Mouse (Mus musculus): Measurements from ENCODE around the gene Tmem231.
"Not testable (repeated sequence)": the region's sequence is repeated elsewhere in the genome, so short reads cannot be mapped to it uniquely, and the experiment has no call there.

The Tmem231 gene

DNA sequence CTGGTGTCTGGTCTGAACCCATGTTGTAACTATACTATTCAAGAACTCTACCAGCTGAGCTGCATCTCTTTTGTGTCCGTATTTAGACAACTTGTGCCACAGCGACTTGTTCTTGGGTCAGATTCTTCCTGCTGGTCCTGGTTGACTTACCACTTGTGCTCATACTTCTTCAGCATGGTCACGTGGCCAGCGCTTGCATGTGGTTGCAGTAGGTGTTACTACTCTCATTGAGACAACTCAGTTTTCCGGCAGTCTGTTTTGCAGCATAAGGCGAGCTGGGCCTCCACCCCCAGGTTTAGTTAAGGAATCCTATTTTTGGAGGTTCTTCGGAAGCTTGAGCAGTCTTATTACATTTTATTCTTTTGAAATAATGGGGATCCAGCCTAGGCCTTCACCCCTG lies 17.6 kb upstream of the Tmem231 start:
- in situ Hi-C loops (cut with MboI, MseI), result no loop called here

DNA sequence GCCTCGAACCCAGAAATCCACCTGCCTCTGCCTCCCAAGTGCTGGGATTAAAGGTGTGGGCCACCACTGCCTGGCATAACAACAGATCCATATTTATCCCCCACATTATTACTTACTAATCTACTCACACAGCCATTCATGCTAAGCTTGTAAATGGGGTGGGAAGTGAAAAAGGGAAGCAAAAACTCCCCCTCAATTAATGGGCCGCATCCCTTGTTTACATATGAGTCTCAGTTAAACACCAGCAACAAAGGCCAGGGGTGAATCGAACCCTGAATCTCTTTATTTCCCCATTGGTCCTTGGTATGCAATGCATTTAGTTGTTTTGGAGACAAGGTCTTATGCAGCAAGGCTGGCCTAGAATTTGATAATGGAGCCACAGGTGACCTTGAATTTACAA lies 17.2 kb upstream of the Tmem231 start:
- in situ Hi-C loops (cut with MboI, MseI), result no loop called here

DNA sequence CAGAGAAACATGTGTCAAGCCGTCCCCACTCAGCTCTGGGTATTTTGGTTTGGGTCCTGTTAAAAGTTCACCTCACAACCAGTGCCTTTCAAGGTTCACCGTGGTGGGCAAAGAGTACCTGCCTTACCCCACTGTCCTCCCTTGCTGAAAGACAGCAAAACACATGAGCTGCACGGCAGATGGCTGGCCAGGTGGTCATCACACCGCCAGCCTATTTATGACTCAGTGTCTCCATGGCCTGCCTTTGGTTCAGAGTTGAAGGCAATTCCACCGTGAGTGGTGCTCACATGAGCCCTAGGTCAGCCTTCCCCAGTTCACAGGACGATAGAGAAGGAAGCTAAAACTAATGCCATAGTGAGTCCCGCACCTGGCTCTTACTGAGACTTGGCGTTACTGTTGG lies 14.3 kb upstream of the Tmem231 start:
- in situ Hi-C loops (cut with MboI, MseI), result loop anchor here in 1 of 2 experiments (5.0 kb wide), 1 partner anchor 34 kb away; no protein-coding TSS in a partner anchor

DNA sequence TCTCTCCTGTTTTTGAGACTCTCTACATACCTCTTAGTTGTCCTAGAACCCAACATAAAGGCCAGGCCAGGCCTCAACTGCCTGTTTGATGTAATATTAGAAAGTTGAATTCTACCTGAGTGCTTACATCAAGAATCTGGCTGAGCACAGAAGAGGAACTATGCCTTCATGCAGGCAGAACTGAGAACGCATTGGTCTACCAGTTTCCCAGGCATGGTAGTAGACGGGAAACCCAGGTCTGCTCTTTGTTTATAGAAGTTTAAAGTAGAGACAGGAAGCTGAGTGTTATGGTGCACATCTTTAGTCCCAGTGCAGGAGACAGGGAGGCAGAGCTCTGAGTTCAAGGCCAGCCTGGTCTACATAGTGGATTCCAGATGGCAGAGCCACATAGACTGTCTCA lies 13.5 kb upstream of the Tmem231 start:
- in situ Hi-C loops (cut with MboI, MseI), result loop anchor here in 1 of 2 experiments (5.0 kb wide), 1 partner anchor 35 kb away; no protein-coding TSS in a partner anchor

DNA sequence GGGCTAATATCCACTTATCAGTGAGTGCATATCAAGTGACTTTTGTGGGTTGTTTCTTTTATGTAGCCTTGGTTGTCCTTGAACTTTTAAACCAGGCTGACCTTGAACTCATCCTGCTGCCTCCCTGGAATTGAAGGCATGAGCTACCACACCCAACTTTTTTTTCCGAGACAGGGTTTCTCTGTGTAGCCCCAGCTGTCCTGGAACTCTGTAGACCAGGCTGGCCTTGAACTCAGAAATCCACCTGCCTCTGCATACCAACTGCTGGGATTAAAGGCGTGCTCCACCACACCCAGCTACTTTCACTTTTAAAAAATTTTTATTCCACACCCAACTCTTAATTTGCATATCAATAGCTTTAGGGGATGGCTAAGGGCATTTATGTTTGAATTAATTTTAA lies 9.9 kb upstream of the Tmem231 start:
- in situ Hi-C loops (cut with MboI, MseI), result no loop called here

DNA sequence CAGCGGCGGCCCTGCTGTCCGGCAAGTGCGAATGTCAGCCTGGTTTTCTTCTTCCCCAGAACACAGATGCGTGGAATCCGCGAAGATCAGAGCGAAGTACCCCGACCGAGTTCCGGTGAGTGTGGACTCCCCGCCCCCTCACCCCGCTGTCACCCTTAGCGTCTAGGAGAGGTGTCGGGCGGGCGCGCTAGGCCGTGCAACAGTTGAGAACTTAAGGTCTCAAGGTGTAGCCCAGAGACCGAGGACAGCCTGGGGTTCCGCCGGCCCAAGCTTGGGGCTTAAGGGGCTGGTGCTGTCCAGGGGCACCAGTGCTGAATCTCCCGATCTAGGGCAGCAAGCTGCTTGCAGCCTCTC lies 7.4 kb upstream of the Tmem231 start:
- in situ Hi-C loops (cut with MboI, MseI), result no loop called here

DNA sequence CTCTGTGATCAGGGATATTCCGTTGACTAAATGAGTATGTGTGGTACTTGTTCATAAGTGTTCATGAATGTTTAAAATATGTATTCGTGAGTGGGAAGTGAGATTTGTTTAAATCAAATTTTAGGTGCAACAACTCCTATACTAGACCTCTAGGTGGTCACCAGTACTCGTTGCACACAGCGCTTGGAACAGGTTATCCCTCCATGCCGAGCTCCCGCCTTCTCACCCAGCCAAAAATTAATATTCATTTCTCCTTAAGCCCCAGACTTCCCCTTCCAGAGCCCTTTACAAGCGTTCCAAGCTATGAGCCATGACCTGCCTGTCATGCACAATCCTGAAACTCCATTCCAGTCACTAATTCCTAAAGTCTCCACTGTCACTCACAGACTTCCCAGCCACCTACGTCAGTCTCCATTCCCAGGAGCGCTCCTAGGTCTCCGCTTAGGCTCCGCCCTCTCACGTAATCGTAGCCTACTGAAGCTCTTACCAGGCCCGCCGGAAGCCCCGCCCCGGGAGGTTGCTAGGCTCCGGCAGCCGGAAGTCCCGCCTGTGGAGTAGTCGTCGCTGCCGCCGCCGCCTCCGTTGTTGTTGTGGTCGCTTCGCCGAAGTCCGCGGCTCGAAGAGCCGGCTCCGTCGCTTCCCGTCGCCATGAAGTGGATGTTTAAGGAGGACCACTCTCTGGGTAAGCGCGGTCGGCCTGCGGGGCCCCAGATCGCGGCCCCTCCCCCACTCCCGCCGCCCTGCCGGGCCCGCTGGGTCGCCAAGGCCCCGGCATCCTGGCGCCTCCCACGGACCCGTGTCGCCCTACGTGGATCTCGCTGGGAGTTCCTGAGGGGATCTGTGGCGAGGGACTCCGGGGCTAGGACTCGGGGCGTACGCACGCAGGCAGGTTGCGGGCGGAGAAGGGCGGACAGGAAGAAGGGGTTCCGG lies 6.8 kb upstream of the Tmem231 start, which contains the start of gene Gabarapl2:
Gabarapl2 (plus strand) TSS at position 533 of the 930 bp plus-strand sequence.
- in situ Hi-C loops (cut with MboI, MseI), result no loop called here

DNA sequence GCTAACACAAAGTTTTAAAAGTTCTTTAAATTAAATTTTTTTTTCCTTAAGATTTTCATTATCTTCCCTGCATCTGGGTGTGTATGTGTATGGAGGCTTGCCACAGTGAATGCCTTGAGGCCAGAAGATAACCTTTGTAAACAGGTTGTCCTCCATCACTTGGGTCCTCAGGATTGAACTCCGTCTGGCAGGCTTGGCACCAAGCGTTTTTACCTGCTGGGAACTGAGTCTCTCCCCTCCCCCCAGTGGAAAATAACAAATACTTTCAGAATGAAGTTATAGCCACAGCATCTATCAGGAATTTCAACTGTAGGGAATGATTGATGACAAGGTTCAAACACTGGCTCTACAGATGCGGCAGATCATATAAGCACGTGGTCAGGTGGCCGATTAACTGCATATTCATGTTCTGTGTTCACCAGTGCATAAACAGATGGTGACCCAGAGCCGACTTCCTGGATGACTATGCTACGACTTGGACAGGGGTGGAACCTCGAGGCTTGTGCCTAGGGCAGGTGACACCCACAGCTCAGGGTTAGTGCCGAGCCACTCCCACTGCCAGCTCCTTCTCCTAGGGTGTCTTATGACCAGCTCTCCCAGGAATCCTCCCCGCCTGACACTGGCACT lies 5.9 kb upstream of the Tmem231 start:
- in situ Hi-C loops (cut with MboI, MseI), result no loop called here

DNA sequence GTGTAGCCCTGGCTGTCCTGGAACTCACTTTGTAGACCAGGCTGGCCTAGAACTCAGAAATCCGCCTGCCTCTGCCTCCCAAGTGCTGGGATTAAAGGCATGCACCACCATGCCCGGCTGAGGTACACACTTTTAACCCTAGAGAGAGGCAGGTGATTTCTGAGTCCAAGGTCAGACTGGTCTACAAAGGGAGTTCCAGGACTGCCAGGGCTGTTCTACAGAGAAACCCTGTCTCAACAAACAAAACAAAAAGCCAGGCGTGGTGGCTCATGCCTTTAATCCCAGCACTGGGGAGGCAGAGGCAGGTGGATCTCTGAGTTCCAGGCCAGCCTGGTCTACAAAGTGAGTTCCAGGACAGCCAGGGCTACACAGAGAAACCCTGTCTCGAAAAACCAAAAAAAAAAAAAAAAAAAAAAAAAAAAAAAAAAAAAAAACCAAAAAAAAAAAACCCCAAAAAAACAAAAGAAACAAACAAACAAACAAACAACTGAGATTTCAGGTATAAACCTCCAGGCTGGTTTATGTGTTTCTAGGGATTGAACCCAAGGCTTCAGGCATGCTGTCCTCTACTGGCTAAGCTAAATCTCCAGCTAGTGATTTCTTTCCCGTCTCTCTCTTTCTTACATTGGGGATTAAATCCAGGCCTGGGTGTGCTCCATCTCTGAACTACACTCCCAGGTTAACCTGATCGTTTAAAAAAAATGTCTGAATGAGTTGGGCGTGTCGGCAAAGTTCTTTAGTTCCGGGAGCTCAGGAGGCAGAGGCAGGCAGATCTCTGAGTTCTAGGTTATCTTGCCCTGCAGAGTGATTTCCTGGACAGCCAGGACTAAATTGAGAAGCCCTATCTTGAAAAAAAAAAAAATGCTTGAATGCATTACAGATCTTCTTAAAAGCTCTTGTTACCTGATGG lies 4.7 kb upstream of the Tmem231 start:
- in situ Hi-C loops (cut with MboI, MseI), result not testable (repeated sequence)

DNA sequence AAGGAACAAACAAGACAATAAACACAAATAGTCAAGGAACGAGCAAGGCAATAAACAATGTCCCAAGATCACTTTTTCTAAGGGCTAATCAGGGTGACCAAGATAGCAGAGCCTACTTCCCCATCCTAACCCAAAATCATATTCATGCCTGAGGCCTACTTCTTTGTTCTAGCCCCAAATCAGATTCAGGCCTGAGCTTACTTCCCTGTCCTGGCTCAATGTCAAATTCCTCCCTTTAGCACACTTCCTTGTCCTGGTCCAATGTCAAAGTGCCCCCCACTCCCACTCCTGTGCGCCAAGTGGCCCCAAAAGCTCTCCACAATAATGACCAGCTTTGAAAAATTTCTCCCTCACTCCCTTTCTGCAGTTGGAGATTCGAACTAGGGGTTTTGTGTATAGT lies 3.5 kb upstream of the Tmem231 start:
- in situ Hi-C loops (cut with MboI, MseI), result no loop called here

DNA sequence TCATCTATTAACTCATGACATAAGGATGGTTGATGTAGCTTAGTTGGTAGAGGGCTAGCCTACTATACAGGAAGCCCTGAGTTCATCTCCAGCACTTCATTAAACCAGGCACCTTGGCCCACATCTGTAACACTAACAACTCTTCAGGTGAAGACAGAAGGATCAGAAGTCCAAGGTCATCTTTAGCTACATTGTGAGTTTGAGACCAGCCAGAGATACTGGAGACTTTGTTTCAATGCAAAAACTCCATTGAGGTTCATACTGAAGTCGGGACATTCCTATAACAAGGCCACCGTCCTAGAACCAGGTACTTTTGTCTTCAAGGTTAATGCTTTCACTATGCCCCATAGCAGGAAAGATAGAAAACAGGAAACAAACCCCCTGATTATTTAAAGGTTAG lies 520 bp upstream of the Tmem231 start:
- in situ Hi-C loops (cut with MboI, MseI), result no loop called here

DNA sequence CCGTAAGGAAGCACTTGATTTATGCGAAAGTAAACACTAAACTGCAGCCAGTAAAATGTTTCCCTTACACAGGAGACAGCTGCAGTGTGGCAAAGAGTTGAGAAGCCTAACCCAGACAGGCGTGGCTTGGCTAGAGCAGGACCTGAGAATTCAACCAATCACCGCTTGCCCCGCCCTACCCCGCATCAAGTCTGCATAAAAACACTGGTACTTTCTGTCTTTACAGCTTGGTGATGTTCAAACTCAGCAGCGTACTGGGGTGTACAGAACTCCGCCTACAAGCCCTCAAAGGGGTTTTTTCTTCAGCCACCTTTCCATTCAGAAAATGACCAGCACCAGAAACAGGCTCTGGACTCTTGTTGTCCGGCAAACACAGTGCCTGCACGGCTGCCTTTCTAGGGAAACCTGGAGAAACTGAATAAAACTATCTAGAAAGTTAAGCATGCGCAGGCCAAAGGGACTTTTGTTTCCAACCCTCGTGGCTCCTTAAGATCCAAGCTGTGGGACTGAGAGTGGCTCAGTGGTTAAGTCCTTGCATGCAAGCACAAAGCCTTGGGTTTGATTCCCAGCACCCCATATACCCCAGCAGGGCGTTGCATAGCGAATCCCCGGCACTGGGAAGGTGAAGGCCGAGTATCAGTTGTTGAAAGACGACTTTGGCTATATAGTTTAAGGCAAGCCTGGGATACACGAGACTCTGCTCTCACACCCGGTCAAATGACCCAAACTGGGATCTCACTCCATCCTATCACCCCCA lies 923 bp downstream of the Tmem231 start:
- in situ Hi-C loops (cut with MboI, MseI), result no loop called here

DNA sequence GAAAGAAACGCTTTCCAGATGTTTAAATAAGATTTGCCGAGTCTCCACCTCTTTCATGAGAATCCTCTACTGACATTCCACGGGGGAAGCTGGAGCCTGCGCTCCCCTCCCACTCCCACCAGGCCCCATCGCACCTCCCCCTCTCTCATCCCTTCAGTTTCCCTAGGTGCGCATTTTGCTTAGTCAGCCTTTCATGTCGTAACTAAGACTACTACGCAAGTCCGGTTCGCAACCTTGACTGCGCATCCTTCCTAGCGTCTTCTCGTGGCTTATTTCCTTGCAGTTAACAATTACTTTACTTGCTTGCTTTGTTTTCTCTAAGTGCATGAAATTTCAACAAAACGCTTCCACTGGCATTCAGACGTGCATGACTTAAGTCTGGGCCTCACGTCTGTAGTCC lies 2.0 kb downstream of the Tmem231 start:
- in situ Hi-C loops (cut with MboI, MseI), result no loop called here

DNA sequence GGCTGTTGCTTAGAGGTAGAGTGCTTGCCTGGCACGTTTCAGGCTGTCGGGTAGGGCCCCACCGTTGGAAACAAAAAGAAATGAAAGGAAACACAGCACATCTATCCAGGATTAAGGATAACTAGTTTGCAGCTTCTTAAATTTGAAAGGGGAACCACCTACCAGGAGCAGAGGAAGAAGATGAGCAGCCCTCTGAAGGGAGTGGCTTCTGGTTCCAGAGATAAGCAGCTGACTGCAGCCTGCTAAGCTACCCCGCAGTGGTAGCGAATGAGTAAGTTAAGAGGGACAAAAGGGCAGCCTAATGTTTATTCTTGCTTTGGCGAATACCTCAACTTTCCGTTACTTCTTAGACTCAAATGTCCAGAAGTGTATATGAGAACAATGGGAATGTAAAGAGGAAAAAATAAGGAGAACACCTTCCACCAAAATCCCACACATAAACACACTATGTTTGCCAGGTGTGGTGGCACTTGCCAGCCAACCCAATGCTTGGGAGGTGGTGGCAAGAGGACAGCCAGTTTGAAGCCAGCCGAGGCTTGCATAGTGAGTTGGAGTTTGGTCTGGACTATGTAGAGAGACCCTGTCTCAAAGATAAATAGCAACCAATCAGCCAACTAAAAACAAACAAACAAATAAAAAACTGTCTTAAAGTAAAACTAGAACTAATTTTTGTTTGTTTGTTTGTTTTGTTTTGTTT lies 3.9 kb downstream of the Tmem231 start:
- in situ Hi-C loops (cut with MboI, MseI), result no loop called here

DNA sequence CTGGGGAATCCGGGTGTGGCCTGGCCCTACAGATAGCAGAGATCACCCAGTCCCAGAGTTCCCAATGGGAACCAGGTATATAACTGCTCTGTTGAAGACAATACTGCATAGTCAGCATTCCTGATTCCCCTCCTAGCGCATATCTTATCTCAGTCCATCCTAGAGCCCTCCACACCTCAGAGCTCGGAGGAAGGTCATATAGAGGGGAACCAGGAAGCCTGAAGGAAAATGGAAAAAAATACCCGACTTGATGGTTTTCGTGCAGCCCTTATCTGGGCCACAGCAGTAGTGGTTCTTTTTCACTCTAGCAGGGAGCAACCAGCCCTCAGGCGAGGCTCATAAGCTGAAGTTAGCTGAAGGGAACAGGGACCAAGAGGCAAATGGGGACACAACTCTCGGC lies 8.7 kb downstream of the Tmem231 start:
- in situ Hi-C loops (cut with MboI, MseI), result no loop called here

DNA sequence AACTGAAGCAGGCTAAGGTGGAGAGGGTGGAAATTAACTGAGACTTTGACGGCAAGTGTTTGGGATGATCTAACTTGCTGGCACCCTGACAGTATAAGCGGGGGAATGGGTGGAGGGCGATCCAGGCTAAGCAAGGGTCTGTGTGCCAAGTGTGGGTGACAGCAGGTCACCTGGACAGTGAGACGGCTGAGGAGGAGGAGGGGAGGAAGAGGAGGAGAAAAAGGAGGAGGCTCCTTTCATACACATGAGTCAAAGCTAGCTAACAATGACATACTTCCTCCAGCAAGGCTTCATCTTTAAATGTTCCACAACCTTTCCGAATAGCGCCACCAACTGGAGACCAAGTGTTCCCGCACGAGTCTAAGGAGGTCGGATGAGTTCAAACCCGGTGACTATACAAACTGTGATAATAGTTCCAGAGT lies 10.3 kb downstream of the Tmem231 start:
- in situ Hi-C loops (cut with MboI, MseI), result no loop called here

DNA sequence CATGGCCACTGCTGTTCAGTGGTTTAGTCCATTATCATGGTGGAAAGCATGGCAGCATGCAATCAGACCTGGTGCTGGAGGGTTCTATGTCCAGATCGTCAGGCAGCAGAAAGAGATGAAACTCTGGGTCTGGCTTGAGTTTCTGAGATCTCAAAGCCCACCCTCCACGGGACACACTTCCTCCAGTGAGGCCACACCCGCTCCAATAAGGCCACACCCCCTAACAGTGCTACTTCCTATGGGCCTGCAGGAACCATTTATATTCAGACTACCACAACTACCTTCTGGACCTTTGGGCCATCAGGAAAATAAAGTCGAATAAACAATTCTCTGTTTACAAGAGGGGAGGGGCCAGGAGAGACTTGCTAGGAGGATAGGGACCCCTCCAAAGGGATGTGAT lies 12.7 kb downstream of the Tmem231 start:
- in situ Hi-C loops (cut with MboI, MseI), result no loop called here

DNA sequence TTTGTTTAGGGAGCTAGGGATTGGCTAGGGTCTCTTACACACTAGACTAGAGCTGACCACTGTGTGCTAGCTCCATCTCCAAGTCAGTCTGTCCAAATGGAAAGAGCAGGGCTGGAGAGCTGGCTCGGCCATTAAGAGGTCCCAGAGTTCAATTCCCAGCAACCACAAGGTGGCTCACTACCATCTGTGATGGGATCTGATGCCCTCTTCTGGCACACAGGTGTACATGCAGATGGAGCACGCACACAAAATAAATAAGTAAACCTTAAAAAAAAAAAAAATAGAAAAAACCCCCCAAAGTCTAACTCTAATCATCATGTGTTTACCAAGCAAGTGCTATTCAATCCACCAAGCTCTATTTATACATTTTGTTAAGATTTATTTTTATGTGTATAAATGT lies 14.0 kb downstream of the Tmem231 start:
- in situ Hi-C loops (cut with MboI, MseI), result no loop called here

DNA sequence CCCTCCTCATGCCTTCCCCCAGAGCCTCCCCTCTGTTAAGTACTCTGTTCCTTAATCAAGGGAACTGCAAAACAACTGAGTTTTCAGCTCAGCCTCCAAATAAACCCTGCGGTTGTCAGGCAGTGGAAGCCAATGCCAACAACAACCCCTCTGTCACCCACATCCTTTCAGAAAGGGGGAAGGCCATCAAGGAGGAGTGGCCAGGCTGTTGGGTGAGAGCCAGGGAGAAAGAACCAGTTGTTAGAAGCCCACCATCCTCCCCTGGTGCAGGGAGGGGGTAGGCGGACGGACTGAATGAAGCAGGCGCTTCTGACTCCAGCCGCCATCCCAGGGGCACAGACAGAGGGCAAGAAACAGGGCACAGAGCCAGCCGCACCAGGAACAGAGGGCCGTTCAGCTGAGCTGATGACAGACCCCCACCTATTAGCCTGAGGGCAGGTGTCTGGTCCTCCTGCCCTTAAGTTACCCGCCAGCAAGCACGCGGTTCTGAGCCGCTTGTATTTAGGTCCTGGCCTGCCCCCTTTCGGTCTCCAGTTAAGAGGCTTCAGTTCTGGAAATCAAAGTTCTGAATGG lies 20.7 kb downstream of the Tmem231 start:
- in situ Hi-C loops (cut with MboI, MseI), result no loop called here

DNA sequence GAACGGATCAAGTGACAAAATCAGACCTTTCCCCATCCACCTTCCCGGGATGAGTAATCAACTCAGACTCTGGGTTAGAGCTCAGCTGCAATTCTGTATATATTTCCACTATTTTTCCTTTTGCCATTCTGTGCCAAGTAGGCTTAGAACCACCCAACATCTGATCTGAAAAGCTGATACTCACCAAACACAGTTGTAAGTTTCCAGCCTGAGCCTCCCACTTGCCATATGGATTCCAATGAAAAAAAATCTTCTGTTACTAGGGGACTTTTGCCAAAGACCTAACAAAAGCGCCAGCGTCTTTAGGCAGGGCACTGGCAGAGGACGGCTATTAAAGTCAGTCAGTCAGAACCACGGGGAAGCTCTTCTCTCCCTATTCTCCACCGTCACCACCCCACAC lies 22.1 kb downstream of the Tmem231 start:
- in situ Hi-C loops (cut with MboI, MseI), result no loop called here

Data from T-helper 17 cell (primary cell).